Mouse (Mus musculus) heart, embryonic 10.5 days (tissue): ENCODE results near the gene Acsl5. TPM values are rescaled to one million over a fixed set of nuclear protein-coding genes. Genes with fewer than 3 reads are reported as not detected.
A peak's percentile ranks its signal among the peaks of the same experiment; 100 is the strongest.

Source experiments
- DNase-seq: peaks from one replicate; pipeline ENCODE4 v3.0.0-alpha.2; 2017; ENCODE audit warnings: low spot score
- H3K27ac ChIP-seq: fragments of 300-500 bp; sonication (generic); 2 replicates; pipeline ENCODE4 v1.5.1; 2016; ENCODE audit warnings: mild to moderate bottlenecking
- H3K27me3 ChIP-seq: fragments of 300-500 bp; sonication (generic); 2 replicates; pipeline ENCODE4 v1.6.1; 2016; ENCODE audit warnings: mild to moderate bottlenecking; ENCODE audit not compliant: poor library complexity, insufficient read depth, severe bottlenecking
- H3K36me3 ChIP-seq: fragments of 300-500 bp; sonication (generic); 2 replicates; pipeline ENCODE4 v1.6.1; 2016; ENCODE audit warnings: mild to moderate bottlenecking, moderate library complexity
- H3K4me1 ChIP-seq: fragments of 300-500 bp; sonication (generic); 2 replicates; pipeline ENCODE4 v1.6.1; 2016; ENCODE audit warnings: mild to moderate bottlenecking
- H3K4me3 ChIP-seq: fragments of 300-500 bp; sonication (generic); 2 replicates; pipeline ENCODE4 v1.5.1; 2016; ENCODE audit warnings: mild to moderate bottlenecking, moderate library complexity
- H3K9me3 ChIP-seq: fragments of 300-500 bp; sonication (generic); 2 replicates; pipeline ENCODE4 v1.6.1; 2016; ENCODE audit warnings: mild to moderate bottlenecking, moderate library complexity
- WGBS: fragments of 180-500 bp; shearing (Covaris S2); methylation state at CpG from one replicate; pipeline ENCODE4 v1.1.7; 2016; 5-methylcytosine and 5-hydroxymethylcytosine counted together
- polyA plus RNA-seq: library from polyadenylated mRNA; unstranded; fragments of >200 nt; fragmentation: Nextera tagmentation; extraction: Ambion mirVana; gene quantifications from 2 replicates; pipeline ENCODE4 v1.2.1, GENCODE M21; 2016

The Acsl5 gene
- polyA plus RNA-seq, 1 experiment from 2014 or later = 33.7 TPM

GRCm38 (mm10) chr19:55322604-55323003 lies 70.9 kb downstream of the Acsl5 start:
- WGBS = 91% methylated on average over 8 of the region's 8 CpGs

GRCm38 (mm10) chr19:55327510-55327909 lies 75.8 kb downstream of the Acsl5 start:
- no peak overlapping the region for H3K4me3 ChIP-seq
- no peaks in the 10 kb centered on the region for H3K27me3 ChIP-seq
- no peak overlapping the region for H3K27ac ChIP-seq
- peaks cover 46% of the 10 kb centered on the region for H3K36me3 ChIP-seq
- WGBS = 90% methylated on average over 4 of the region's 4 CpGs
- peak; percentile 43 for DNase-seq
- peaks cover 4% of the 10 kb centered on the region; the same call in 1 of the 2 replicates for H3K4me1 ChIP-seq
- H3K9me3 ChIP-seq = no peaks in the 10 kb centered on the region

More at GRCm38 (mm10) chr19:55322604-55323003, 70.9 kb downstream of the Acsl5 start:
- DNase-seq = peak; percentile 53
- Histone ChIP-seq H3K4me1 (no peaks in the 10 kb centered on the region), H3K27me3 (no peaks in the 10 kb centered on the region), H3K36me3 (peaks cover 29% of the 10 kb centered on the region), H3K9me3 (no peaks in the 10 kb centered on the region), H3K27ac (no peak overlapping the region), H3K4me3 (no peak overlapping the region)

GRCm38 (mm10) chr19:55331776-55332175 lies 80.0 kb downstream of the Acsl5 start:
- peak; percentile 78 for DNase-seq
- peak overlapping the region; percentile 68; the same call in 1 of the 2 replicates for H3K27ac ChIP-seq

GRCm38 (mm10) chr19:55332641-55333268 lies 81.0 kb downstream of the Acsl5 start:
- 90% methylated on average over 8 of the region's 8 CpGs for WGBS
- no peaks in the 10 kb centered on the region for H3K9me3 ChIP-seq
- peaks cover 24% of the 10 kb centered on the region for H3K36me3 ChIP-seq
- no peak overlapping the region for H3K27ac ChIP-seq
- H3K4me1 ChIP-seq = peaks cover 4% of the 10 kb centered on the region; the same call in 1 of the 2 replicates
- DNase-seq = peak; percentile 78
- H3K27me3 ChIP-seq = no peaks in the 10 kb centered on the region
- H3K4me3 ChIP-seq = no peak overlapping the region

More at GRCm38 (mm10) chr19:55331776-55332175, 80.0 kb downstream of the Acsl5 start:
- H3K27me3 ChIP-seq = no peaks in the 10 kb centered on the region
- no peaks in the 10 kb centered on the region for H3K9me3 ChIP-seq
- WGBS = 64% methylated on average over 5 of the region's 5 CpGs
- peaks cover 4% of the 10 kb centered on the region; the same call in 1 of the 2 replicates for H3K4me1 ChIP-seq
- no peak overlapping the region for H3K4me3 ChIP-seq
- H3K36me3 ChIP-seq = peaks cover 24% of the 10 kb centered on the region

- Histone ChIP-seq H3K9me3 (no peaks in the 10 kb centered on the region), H3K27ac (no peak overlapping the region), H3K36me3 (0 out of 2 replicates have a peak, but pooled peaks cover under 1% of the 10 kb centered on the region), H3K4me3 (no peak overlapping the region), H3K27me3 (no peaks in the 10 kb centered on the region), H3K4me1 (peaks cover 4% of the 10 kb centered on the region; the same call in 1 of the 2 replicates)
- 97% methylated on average over 1 of the region's 1 CpGs for WGBS
- DNase-seq = no peak
Measured at GRCm38 (mm10) chr19:55335881-55336280, 84.1 kb downstream of the Acsl5 start.

GRCm38 (mm10) chr19:55336441-55336840 lies 84.7 kb downstream of the Acsl5 start:
- no peak for DNase-seq
- Histone ChIP-seq H3K27me3 (no peaks in the 10 kb centered on the region), H3K27ac (no peak overlapping the region), H3K36me3 (no peaks in the 10 kb centered on the region), H3K4me1 (peaks cover 4% of the 10 kb centered on the region; the same call in 1 of the 2 replicates), H3K4me3 (no peak overlapping the region), H3K9me3 (no peaks in the 10 kb centered on the region)
- 87% methylated on average over 12 of the region's 12 CpGs for WGBS

GRCm38 (mm10) chr19:55337066-55337465 lies 85.3 kb downstream of the Acsl5 start:
- no peak for DNase-seq
- Histone ChIP-seq H3K27me3 (no peaks in the 10 kb centered on the region), H3K36me3 (no peaks in the 10 kb centered on the region), H3K4me1 (peaks cover under 1% of the 10 kb centered on the region; the same call in 1 of the 2 replicates), H3K4me3 (no peak overlapping the region), H3K27ac (no peak overlapping the region), H3K9me3 (no peaks in the 10 kb centered on the region)
- 89% methylated on average over 9 of the region's 9 CpGs for WGBS

GRCm38 (mm10) chr19:55337664-55338063 lies 85.9 kb downstream of the Acsl5 start:
- Histone ChIP-seq H3K4me3 (no peak overlapping the region), H3K36me3 (no peaks in the 10 kb centered on the region), H3K9me3 (no peaks in the 10 kb centered on the region), H3K4me1 (no peaks in the 10 kb centered on the region), H3K27me3 (no peaks in the 10 kb centered on the region), H3K27ac (no peak overlapping the region)
- WGBS = 87% methylated on average over 10 of the region's 10 CpGs
- no peak for DNase-seq

GRCm38 (mm10) chr19:55340521-55340920 lies 88.8 kb downstream of the Acsl5 start:
- no peaks in the 10 kb centered on the region for H3K27me3 ChIP-seq
- H3K4me3 ChIP-seq = no peak overlapping the region
- H3K4me1 ChIP-seq = no peaks in the 10 kb centered on the region
- WGBS = 92% methylated on average over 6 of the region's 6 CpGs
- no peaks in the 10 kb centered on the region for H3K36me3 ChIP-seq
- H3K27ac ChIP-seq = no peak overlapping the region
- no peaks in the 10 kb centered on the region for H3K9me3 ChIP-seq
- DNase-seq = no peak

GRCm38 (mm10) chr19:55341377-55341776 lies 89.6 kb downstream of the Acsl5 start:
- Histone ChIP-seq H3K4me3 (no peak overlapping the region), H3K36me3 (no peaks in the 10 kb centered on the region), H3K4me1 (no peaks in the 10 kb centered on the region), H3K9me3 (no peaks in the 10 kb centered on the region), H3K27me3 (no peaks in the 10 kb centered on the region), H3K27ac (no peak overlapping the region)
- DNase-seq = no peak
- 71% methylated on average over 3 of the region's 3 CpGs for WGBS

GRCm38 (mm10) chr19:55342423-55342822 lies 90.7 kb downstream of the Acsl5 start:
- no peak for DNase-seq
- 90% methylated on average over 7 of the region's 7 CpGs for WGBS
- H3K27me3 ChIP-seq = no peaks in the 10 kb centered on the region
- H3K9me3 ChIP-seq = no peaks in the 10 kb centered on the region
- H3K36me3 ChIP-seq = no peaks in the 10 kb centered on the region
- H3K4me1 ChIP-seq = no peaks in the 10 kb centered on the region
- no peak overlapping the region for H3K4me3 ChIP-seq
- no peak overlapping the region for H3K27ac ChIP-seq

GRCm38 (mm10) chr19:55343274-55343673 lies 91.5 kb downstream of the Acsl5 start:
- Histone ChIP-seq H3K4me3 (no peak overlapping the region), H3K4me1 (no peaks in the 10 kb centered on the region), H3K9me3 (no peaks in the 10 kb centered on the region), H3K27ac (no peak overlapping the region), H3K27me3 (no peaks in the 10 kb centered on the region), H3K36me3 (no peaks in the 10 kb centered on the region)
- DNase-seq = no peak
- WGBS = 88% methylated on average over 9 of the region's 9 CpGs
